33 mouse cellular contexts compared by ENCODE assay signal in genomic region chr2:131436149-131436548, GRCm38 (mm10). TPM values are rescaled to one million over a fixed set of nuclear protein-coding genes. Genes with fewer than 3 reads are reported as not detected.
DNase-seq lines count a peak whose midpoint lies in the region; ATAC-seq and TF ChIP-seq lines count a peak whose summit lies in the region.
"Had no signal": no experiment of that assay in that cellular context is flagged by ENCODE, and none has a peak within 500 bp of the region (broad histone marks: within the 10 kb centered on the region; RNA-seq: fewer than 3 reads in every experiment).

No protein-coding gene starts in this region.

- peak; percentile 17; the same call in 1 of the 2 replicates for ATAC-seq in lung, postnatal 0 days
- peak; percentile 47; the same call in 1 of the 2 replicates for ATAC-seq in common myeloid progenitor, adult 5-6 weeks (replicated peaks; ENCODE audit: low read depth, poor library complexity, severe bottlenecking)
- ATAC-seq: activated CD4-positive, CD25-positive, alpha-beta regulatory T cell, adult 4 months; forebrain, embryonic 14.5 days; inflammation-experienced regulatory T-cells, adult 6 months had no signal

- WGBS in lung, postnatal 0 days: 61% methylated on average over 9 of the region's 9 CpGs

- H3K4me1 ChIP-seq in lung, postnatal 0 days (ENCODE audit: insufficient read depth, low read depth, low read length): no peaks in the 10 kb centered on the region
- H3K4me1 ChIP-seq: embryonic facial prominence, embryonic 13.5 days; heart, embryonic 15.5 days; hindbrain, embryonic 13.5 days; limb, embryonic 12.5 days; liver, embryonic 13.5 days; midbrain, embryonic 10.5 days; neural tube, embryonic 12.5 days; stomach, embryonic 15.5 days had no signal

- no peak overlapping the region for H3K27ac ChIP-seq in lung, postnatal 0 days (ENCODE audit: low read length)
- H3K27ac ChIP-seq: embryonic facial prominence, embryonic 13.5 days; heart, embryonic 15.5 days; hindbrain, embryonic 13.5 days; layer of hippocampus, adult 2 months; limb, embryonic 12.5 days; liver, embryonic 13.5 days; midbrain, embryonic 10.5 days; neural tube, embryonic 12.5 days; stomach, embryonic 15.5 days had no signal

- no peak for TF ChIP-seq EP300 in lung, postnatal 0 days (IDR thresholded peaks at IDR 0.05)

- H3K27me3 ChIP-seq in lung, postnatal 0 days (replicated peaks; ENCODE audit: insufficient read depth, low read length): no peaks in the 10 kb centered on the region
- H3K27me3 ChIP-seq: embryonic facial prominence, embryonic 13.5 days; heart, embryonic 15.5 days; hindbrain, embryonic 13.5 days; limb, embryonic 12.5 days; liver, embryonic 13.5 days; neural tube, embryonic 12.5 days; stomach, embryonic 15.5 days had no signal

- H3K9ac ChIP-seq in lung, postnatal 0 days (replicated peaks; ENCODE audit: low read depth): no peak overlapping the region
- H3K9ac ChIP-seq: embryonic facial prominence, embryonic 13.5 days; heart, embryonic 15.5 days; hindbrain, embryonic 13.5 days; limb, embryonic 12.5 days; liver, embryonic 13.5 days; neural tube, embryonic 12.5 days; stomach, embryonic 15.5 days had no signal

- no peak for DNase-seq in lung, postnatal 0 days (ENCODE audit: low spot score)
- DNase-seq in lung, postnatal 14 days: no peak
- DNase-seq in monocyte, adult 2 months (ENCODE audit: low read depth in 1 of 2, low spot score in 2 of 2): peak; percentile 54 to 57
- DNase-seq in thymus, postnatal 4 days: no peak
- no peak for DNase-seq in layer of hippocampus, postnatal 14 days (ENCODE audit: low spot score in 2 of 2)
- DNase-seq in layer of hippocampus, adult 18-20 months (ENCODE audit: low spot score in 2 of 2): no peak
- DNase-seq: adrenal gland, adult 8-10 months; cerebellum, adult 2 months; cerebellum, postnatal 25 days; embryo, embryonic 11 days; gastrocnemius, postnatal 36 days; heart, postnatal 36 days; kidney, adult 8-10 months; kidney, postnatal 10 days; liver, embryonic 13.5 days; lung, adult 2 months; lung, postnatal 36 days; retina, postnatal 1 day; right cerebral cortex, postnatal 25 days; thymus, adult 18-20 months; thymus, postnatal 36 days had no signal

- H3K4me2 ChIP-seq in lung, postnatal 0 days (replicated peaks; ENCODE audit: low read depth, low read length): no peak overlapping the region
- H3K4me2 ChIP-seq: embryonic facial prominence, embryonic 13.5 days; heart, embryonic 15.5 days; hindbrain, embryonic 13.5 days; limb, embryonic 12.5 days; liver, embryonic 13.5 days; neural tube, embryonic 12.5 days; stomach, embryonic 15.5 days had no signal

- H3K4me3 ChIP-seq in lung, postnatal 0 days (ENCODE audit: low read depth, low read length): no peak overlapping the region
- H3K4me3 ChIP-seq: embryonic facial prominence, embryonic 13.5 days; heart, embryonic 15.5 days; hindbrain, embryonic 13.5 days; layer of hippocampus, adult 2 months; limb, embryonic 12.5 days; liver, embryonic 13.5 days; midbrain, embryonic 10.5 days; neural tube, embryonic 12.5 days; stomach, embryonic 15.5 days had no signal

- TF ChIP-seq CTCF in lung, postnatal 0 days (IDR thresholded peaks at IDR 0.05): no peak

- H3K36me3 ChIP-seq in lung, postnatal 0 days (ENCODE audit: insufficient read depth, low read length): no peaks in the 10 kb centered on the region
- H3K36me3 ChIP-seq: embryonic facial prominence, embryonic 13.5 days; heart, embryonic 15.5 days; hindbrain, embryonic 13.5 days; limb, embryonic 12.5 days; liver, embryonic 13.5 days; midbrain, embryonic 10.5 days; neural tube, embryonic 12.5 days; stomach, embryonic 15.5 days had no signal

- no peaks in the 10 kb centered on the region for H3K9me3 ChIP-seq in lung, postnatal 0 days (ENCODE audit: low read length)
- H3K9me3 ChIP-seq: embryonic facial prominence, embryonic 13.5 days; heart, embryonic 15.5 days; hindbrain, embryonic 13.5 days; limb, embryonic 12.5 days; liver, embryonic 13.5 days; midbrain, embryonic 10.5 days; neural tube, embryonic 12.5 days; stomach, embryonic 15.5 days had no signal

RNA-seq across cellular contexts. Expression of gene Smox, which starts 55.1 kb away (rescaled TPM):
- polyA plus RNA-seq in lung, postnatal 0 days (2015; fragmentation: Nextera tagmentation; extraction: Ambion mirVana): 31.0 and 31.1 TPM in 2 replicates
- 9.3 and 23.2 TPM in 2 replicates for total RNA-seq in common myeloid progenitor, adult 5-6 weeks (2017)
- 10 to 100 TPM; 82.6 to 94.8 TPM for total RNA-seq in layer of hippocampus, postnatal 14 days (2021)
- 10 to 100 TPM; 77.1 to 86.9 TPM for total RNA-seq in layer of hippocampus, adult 18-20 months (2021)

Comparison
In these comparisons a context has a peak if more than half of its experiments do, and no peak if none do; other contexts are left out.
1. DNase-seq: peak in monocyte, adult 2 months (2 of 2); none in lung, postnatal 0 days (single experiment), lung, postnatal 14 days (single experiment), thymus, postnatal 4 days (single experiment), layer of hippocampus, postnatal 14 days (0 of 2) and layer of hippocampus, adult 18-20 months (0 of 2).